Mouse (Mus musculus) cerebellum, adult 2 months (tissue): Measurements from ENCODE around the gene Cers5.

Source experiments
- CTCF ChIP-seq: fragments of 200-500 bp; IDR thresholded peaks from 2 replicates; pipeline ENCODE4 v1.5.1; 2011; ENCODE audit warnings: low read depth, mild to moderate bottlenecking, control low read depth, low read length, moderate library complexity, borderline replicate concordance; ENCODE audit not compliant: insufficient read depth
- POLR2A ChIP-seq: fragments of 200-500 bp; IDR thresholded peaks from 2 replicates; pipeline ENCODE4 v1.6.1; 2011; ENCODE audit warnings: low read length, control low read depth, borderline replicate concordance; ENCODE audit not compliant: insufficient read depth

DNA sequence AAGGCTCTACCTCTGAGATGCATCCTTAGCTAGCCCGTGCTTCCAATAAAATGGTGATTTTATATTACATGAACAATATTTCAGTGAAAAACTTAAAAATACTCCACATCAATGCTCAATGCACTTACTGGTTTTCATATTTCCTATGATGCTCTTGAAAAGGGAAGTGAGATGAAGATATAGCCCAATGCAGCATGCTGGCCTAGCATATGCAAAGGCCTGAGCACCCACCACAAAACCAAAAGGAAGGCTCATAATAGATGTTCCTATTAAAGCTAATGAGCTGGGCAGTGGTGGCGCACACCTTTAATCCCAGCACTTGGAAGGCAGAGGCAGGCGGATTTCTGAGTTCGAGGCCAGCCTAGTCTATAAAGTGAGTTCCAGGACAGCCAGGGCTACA lies 33.0 kb upstream of the Cers5 start:
- TF ChIP-seq CTCF (no peak), POLR2A (no peak)
